Mouse (Mus musculus): Measurements from ENCODE around the gene Snu13. TPM values are rescaled to one million over a fixed set of nuclear protein-coding genes. Genes with fewer than 3 reads are reported as not detected.

Gene Snu13
- total RNA-seq (2021): 100 to 1,000 TPM in 1 of 2 experiments, 10 to 100 TPM in 1; 92.5 to 102 TPM
- long read RNA-seq, experiment 1, transcript Snu13-202 (3 exons, 2,077 nt): major isoform, 180 of 192 reads
- long read RNA-seq, experiment 1, partial matches to known transcripts: 0 of 192 reads
- long read RNA-seq, experiment 1, other reads (novel, unspliced or antisense): 11 of 192 reads
- long read RNA-seq, experiment 2, transcript Snu13-202 (3 exons, 2,077 nt): major isoform, 145 of 179 reads
- long read RNA-seq, experiment 2, partial matches to known transcripts: 31 of 179 reads
- long read RNA-seq, experiment 2, other reads (novel, unspliced or antisense): 2 of 179 reads

GRCm38 (mm10) chr15:82047080-82047883, at the start of gene Snu13:
Gene Snu13 (minus strand): TSS chr15:82047598.
- peak; percentile 73 to 79 for DNase-seq (ENCODE audit: low spot score in 2 of 2)

GRCm38 (mm10) chr15:82091061-82091460, 43.7 kb upstream of the Snu13 start:
- DNase-seq (ENCODE audit: low spot score in 2 of 2): no peak

- DNase-seq (ENCODE audit: low spot score in 2 of 2): no peak
Observed at GRCm38 (mm10) chr15:82087266-82087665, 39.9 kb upstream of the Snu13 start.

GRCm38 (mm10) chr15:82086131-82086530, 38.7 kb upstream of the Snu13 start:
- no peak for DNase-seq (ENCODE audit: low spot score in 2 of 2)

GRCm38 (mm10) chr15:82085606-82086005, 38.2 kb upstream of the Snu13 start:
- DNase-seq (ENCODE audit: low spot score in 2 of 2): no peak

GRCm38 (mm10) chr15:82081161-82081560, 33.8 kb upstream of the Snu13 start:
- DNase-seq (ENCODE audit: low spot score in 2 of 2): no peak

GRCm38 (mm10) chr15:82079883-82080282, 32.5 kb upstream of the Snu13 start:
- no peak for DNase-seq (ENCODE audit: low spot score in 2 of 2)

- DNase-seq (ENCODE audit: low spot score in 2 of 2): no peak
Observed at GRCm38 (mm10) chr15:82073490-82073889, 26.1 kb upstream of the Snu13 start.

- no peak for DNase-seq (ENCODE audit: low spot score in 2 of 2)
Observed at GRCm38 (mm10) chr15:82071816-82072469, 24.5 kb upstream of the Snu13 start.

GRCm38 (mm10) chr15:82069898-82070297, 22.5 kb upstream of the Snu13 start, which contains the start of gene Mei1:
Gene Mei1 (plus strand): TSS chr15:82069996.
- DNase-seq (ENCODE audit: low spot score in 2 of 2): no peak

GRCm38 (mm10) chr15:82065511-82065910, 18.1 kb upstream of the Snu13 start:
- peak in 1 of 2 experiments; percentile 42 for DNase-seq (ENCODE audit: low spot score in 2 of 2)

GRCm38 (mm10) chr15:82063909-82064308, 16.5 kb upstream of the Snu13 start:
- DNase-seq (ENCODE audit: low spot score in 2 of 2): no peak

GRCm38 (mm10) chr15:82058719-82059201, 11.4 kb upstream of the Snu13 start, which contains the start of gene 4930407I10Rik:
Gene 4930407I10Rik (plus strand): TSS chr15:82059151.
- DNase-seq (ENCODE audit: low spot score in 2 of 2): no peak

- DNase-seq (ENCODE audit: low spot score in 2 of 2): no peak
Observed at GRCm38 (mm10) chr15:82052544-82052943, 5.1 kb upstream of the Snu13 start.

GRCm38 (mm10) chr15:82046246-82046891, 1.0 kb downstream of the Snu13 start:
- no peak for DNase-seq (ENCODE audit: low spot score in 2 of 2)

- no peak for DNase-seq (ENCODE audit: low spot score in 2 of 2)
Observed at GRCm38 (mm10) chr15:82044166-82044784, 3.1 kb downstream of the Snu13 start.

GRCm38 (mm10) chr15:82040650-82041049, 6.7 kb downstream of the Snu13 start:
- no peak for DNase-seq (ENCODE audit: low spot score in 2 of 2)

GRCm38 (mm10) chr15:82035904-82036689, 11.3 kb downstream of the Snu13 start:
- DNase-seq (ENCODE audit: low spot score in 2 of 2): no peak

- DNase-seq (ENCODE audit: low spot score in 2 of 2): no peak
Observed at GRCm38 (mm10) chr15:82033762-82034161, 13.6 kb downstream of the Snu13 start, which contains the start of gene Desi1. Gene Desi1 (minus strand): TSS chr15:82033862.

GRCm38 (mm10) chr15:82032386-82032785, 15.0 kb downstream of the Snu13 start:
- DNase-seq (ENCODE audit: low spot score in 2 of 2): no peak

All from adrenal gland, postnatal 4 days (tissue).